Mouse (Mus musculus) C2C12 (cell line): ENCODE measurements around the gene C2. TPM values are rescaled to one million over a fixed set of nuclear protein-coding genes. Genes with fewer than 3 reads are reported as not detected.
"Not testable (repeated sequence)": the region's sequence is repeated elsewhere in the genome, so short reads cannot be mapped to it uniquely, and the experiment has no call there.

Experiments
- H3K27me3 ChIP-seq: one replicate; pipeline ENCODE4 v1.6.1; 2011; ENCODE audit not compliant: control insufficient read depth, insufficient read depth, insufficient read length
- H3K36me3 ChIP-seq: one replicate; pipeline ENCODE4 v1.6.1; 2011; ENCODE audit not compliant: control insufficient read depth, insufficient read depth
- H3K4me3 ChIP-seq: one replicate; pipeline ENCODE4 v1.5.1; 2011; ENCODE audit warnings: mild to moderate bottlenecking, control low read depth; ENCODE audit not compliant: poor library complexity, insufficient read depth, severe bottlenecking
- H3K79me2 ChIP-seq: one replicate; pipeline ENCODE4 v1.6.1; 2011; ENCODE audit not compliant: control insufficient read depth, insufficient read depth
- H3K79me3 ChIP-seq: one replicate; pipeline ENCODE4 v1.6.1; 2011; ENCODE audit warnings: low read depth, control low read depth
- H3ac ChIP-seq: one replicate; pipeline ENCODE3; 2011; ENCODE audit warnings: low read depth; ENCODE audit not compliant: control insufficient read depth, insufficient read length
- CEBPB ChIP-seq: IDR thresholded peaks from one replicate; pipeline ENCODE4 v1.6.1; 2011; ENCODE audit warnings: low read depth, mild to moderate bottlenecking, control low read depth, moderate library complexity
- CTCF ChIP-seq: IDR thresholded peaks from one replicate; pipeline ENCODE4 v1.5.1; 2011; ENCODE audit not compliant: control insufficient read depth, insufficient read depth, insufficient read length
- FOSL1 ChIP-seq: IDR thresholded peaks from one replicate; pipeline ENCODE4 v1.8.0; 2011; ENCODE audit warnings: mild to moderate bottlenecking, low read length; ENCODE audit not compliant: poor library complexity, insufficient read depth, severe bottlenecking
- MAX ChIP-seq: IDR thresholded peaks from one replicate; pipeline ENCODE4 v1.6.1; 2011; ENCODE audit warnings: mild to moderate bottlenecking, control low read depth
- MYOD1 ChIP-seq: IDR thresholded peaks from one replicate; pipeline ENCODE4 v1.6.1; 2011; ENCODE audit warnings: low read depth; ENCODE audit not compliant: control insufficient read depth, insufficient read length
- MYOG ChIP-seq: IDR thresholded peaks from one replicate; pipeline ENCODE4 v1.6.1; 2011; ENCODE audit not compliant: control insufficient read depth, insufficient read length; ENCODE audit errors: extremely low read depth
- USF1 ChIP-seq: IDR thresholded peaks from one replicate; pipeline ENCODE4 v1.6.1; 2011; ENCODE audit warnings: low read depth, mild to moderate bottlenecking, control low read depth, moderate library complexity
- polyA plus RNA-seq: library from polyadenylated mRNA; unstranded; fragments of >200 nt; fragmentation: generic; extraction: Trizol; gene quantifications from one replicate; pipeline ENCODE4 v1.2.1, GENCODE M21; 2012; ENCODE audit warnings: missing spikeins

C2 gene
- polyA plus RNA-seq, 1 experiment: 0.32 TPM

GRCm38 (mm10) chr17:34902895-34903294 lies 4.8 kb upstream of the C2 start:
- Histone ChIP-seq H3K79me3 (peaks cover 24% of the 10 kb centered on the region), H3K36me3 (peaks cover 41% of the 10 kb centered on the region), H3K4me3 (no peak overlapping the region), H3K27me3 (no peaks in the 10 kb centered on the region), H3ac (no peak overlapping the region), H3K79me2 (peaks cover 33% of the 10 kb centered on the region)
- TF ChIP-seq CTCF (no peak), MAX (no peak), USF1 (no peak), FOSL1 (no peak), MYOD1 (no peak), MYOG (no peak), CEBPB (no peak)

GRCm38 (mm10) chr17:34901948-34902347 lies 3.9 kb upstream of the C2 start:
- H3ac ChIP-seq, H3K4me3 ChIP-seq, H3K27me3 ChIP-seq: not testable (repeated sequence)
- peaks cover 41% of the 10 kb centered on the region for H3K79me2 ChIP-seq
- H3K36me3 ChIP-seq: peaks cover 33% of the 10 kb centered on the region
- H3K79me3 ChIP-seq: peaks cover 25% of the 10 kb centered on the region

GRCm38 (mm10) chr17:34900826-34901225 lies 2.8 kb upstream of the C2 start:
- H3K4me3 ChIP-seq: not testable (repeated sequence)
- H3K79me3 ChIP-seq: peaks cover 26% of the 10 kb centered on the region

GRCm38 (mm10) chr17:34899890-34900243 lies 1.8 kb upstream of the C2 start:
- no peak for TF ChIP-seq MYOG
- TF ChIP-seq CTCF: no peak
- no peak for TF ChIP-seq MYOD1
- no peak for TF ChIP-seq USF1
- TF ChIP-seq MAX: no peak
- no peak for TF ChIP-seq FOSL1
- no peak for TF ChIP-seq CEBPB

More at GRCm38 (mm10) chr17:34900826-34901225, 2.8 kb upstream of the C2 start:
- not testable (repeated sequence) for H3ac ChIP-seq, H3K27me3 ChIP-seq
- H3K36me3 ChIP-seq: peaks cover 29% of the 10 kb centered on the region
- peaks cover 51% of the 10 kb centered on the region for H3K79me2 ChIP-seq

GRCm38 (mm10) chr17:34899053-34899889 lies 1.2 kb upstream of the C2 start:
- no peaks in the 10 kb centered on the region for H3K27me3 ChIP-seq
- peak overlapping the region; percentile 97 for H3ac ChIP-seq
- H3K4me3 ChIP-seq: peak overlapping the region; percentile 76
- TF ChIP-seq CTCF (no peak), USF1 (no peak), MYOD1 (no peak), MAX (no peak), CEBPB (no peak), MYOG (no peak), FOSL1 (no peak)
- H3K79me3 ChIP-seq: peaks cover 26% of the 10 kb centered on the region
- H3K36me3 ChIP-seq: peaks cover 24% of the 10 kb centered on the region
- H3K79me2 ChIP-seq: peaks cover 62% of the 10 kb centered on the region

More at GRCm38 (mm10) chr17:34899890-34900243, 1.8 kb upstream of the C2 start:
- Histone ChIP-seq H3ac (peak overlapping the region; percentile 97), H3K79me2 (peaks cover 60% of the 10 kb centered on the region), H3K36me3 (peaks cover 24% of the 10 kb centered on the region), H3K79me3 (peaks cover 26% of the 10 kb centered on the region), H3K4me3 (peak overlapping the region; percentile 76), H3K27me3 (no peaks in the 10 kb centered on the region)

- Histone ChIP-seq H3K36me3 (peaks cover 22% of the 10 kb centered on the region), H3K79me2 (peaks cover 62% of the 10 kb centered on the region), H3ac (peak overlapping the region; percentile 97), H3K4me3 (peak overlapping the region; percentile 76), H3K79me3 (peaks cover 26% of the 10 kb centered on the region), H3K27me3 (no peaks in the 10 kb centered on the region)
- TF ChIP-seq MYOD1: no peak
These were observed 614 bp upstream of the C2 start for GRCm38 (mm10) chr17:34898706-34899052.
